8 mouse cellular contexts compared by ENCODE assay signal in genomic region chr1:132335378-132335965, GRCm38 (mm10). TPM values are rescaled to one million over a fixed set of nuclear protein-coding genes. Genes with fewer than 3 reads are reported as not detected.
A peak's percentile ranks its signal among the peaks of the same experiment; 100 is the strongest.
DNase-seq lines count a peak whose midpoint lies in the region; ATAC-seq and TF ChIP-seq lines count a peak whose summit lies in the region.

No protein-coding gene starts in this region.

- TF ChIP-seq EP300 in heart, postnatal 0 days (IDR thresholded peaks at IDR 0.05; ENCODE audit: low read depth) = no peak

- no peak overlapping the region for H3K9ac ChIP-seq in neural tube, embryonic 11.5 days (ENCODE audit: low read length)
- no peak overlapping the region for H3K9ac ChIP-seq in heart, postnatal 0 days (replicated peaks; ENCODE audit: low read depth, low read length)
- H3K9ac ChIP-seq in liver, embryonic 11.5 days (ENCODE audit: low read depth, low read length) = no peak overlapping the region

- DNase-seq in neural tube, embryonic 11.5 days (ENCODE audit: low spot score) = peak; percentile 52
- DNase-seq in neural tube, embryonic 10.5 days (ENCODE audit: extremely low spot score, low spot score) = no peak
- no peak for DNase-seq in heart, postnatal 0 days (ENCODE audit: low spot score)
- no peak for DNase-seq in liver, embryonic 11.5 days (ENCODE audit: low spot score)
- no peak for DNase-seq in frontal cortex, postnatal 36 days (ENCODE audit: low spot score in 2 of 2)
- DNase-seq in right cerebral cortex, adult 18-20 months = no peak
- DNase-seq in spleen, postnatal 4 days (ENCODE audit: low spot score in 2 of 2) = no peak

- no peaks in the 10 kb centered on the region for H3K9me3 ChIP-seq in neural tube, embryonic 11.5 days (ENCODE audit: control insufficient read depth, low read length)
- H3K9me3 ChIP-seq in heart, postnatal 0 days (replicated peaks; ENCODE audit: control insufficient read depth, low read length) = no peaks in the 10 kb centered on the region
- no peaks in the 10 kb centered on the region for H3K9me3 ChIP-seq in liver, embryonic 11.5 days (ENCODE audit: control insufficient read depth, low read length)

- H3K36me3 ChIP-seq in neural tube, embryonic 11.5 days (ENCODE audit: control insufficient read depth, insufficient read depth, low read length) = peaks cover 5% of the 10 kb centered on the region
- H3K36me3 ChIP-seq in heart, postnatal 0 days (replicated peaks; ENCODE audit: control insufficient read depth, insufficient read depth, low read length) = no peaks in the 10 kb centered on the region
- no peaks in the 10 kb centered on the region for H3K36me3 ChIP-seq in liver, embryonic 11.5 days (ENCODE audit: control insufficient read depth, insufficient read depth, low read length)

- H3K27me3 ChIP-seq in neural tube, embryonic 11.5 days (ENCODE audit: control insufficient read depth, insufficient read depth, low read length) = no peaks in the 10 kb centered on the region
- H3K27me3 ChIP-seq in heart, postnatal 0 days (ENCODE audit: control insufficient read depth, insufficient read depth, low read length) = no peaks in the 10 kb centered on the region
- H3K27me3 ChIP-seq in liver, embryonic 11.5 days (replicated peaks; ENCODE audit: control insufficient read depth, insufficient read depth, low read length) = no peaks in the 10 kb centered on the region

- H3K27ac ChIP-seq in neural tube, embryonic 11.5 days (ENCODE audit: low read depth, low read length) = peak overlapping the region; percentile 87; the same call in 1 of the 2 replicates
- H3K27ac ChIP-seq in heart, postnatal 0 days (ENCODE audit: low read depth) = peak overlapping the region; percentile 56; the same call in 1 of the 2 replicates
- H3K27ac ChIP-seq in liver, embryonic 11.5 days (ENCODE audit: low read depth, low read length) = peak overlapping the region; percentile 33; the same call in 1 of the 2 replicates

- TF ChIP-seq CTCF in heart, postnatal 0 days (IDR thresholded peaks at IDR 0.05; ENCODE audit: low read depth) = no peak

- no peak for ATAC-seq in neural tube, embryonic 11.5 days (ENCODE audit: insufficient read depth, low FRiP score, low TSS enrichment)
- peak; percentile 22; the same call in 1 of the 2 replicates for ATAC-seq in heart, postnatal 0 days (ENCODE audit: insufficient read depth, low read depth)
- no peak for ATAC-seq in liver, embryonic 11.5 days (replicated peaks; ENCODE audit: low FRiP score)
- ATAC-seq in monocyte, adult 5-6 weeks (replicated peaks; ENCODE audit: insufficient number of reproducible peaks, low FRiP score, low TSS enrichment, poor library complexity, severe bottlenecking) = no peak

- no peak overlapping the region for H3K4me2 ChIP-seq in neural tube, embryonic 11.5 days (ENCODE audit: low read depth)
- no peak overlapping the region for H3K4me2 ChIP-seq in heart, postnatal 0 days (ENCODE audit: low read depth, low read length)
- no peak overlapping the region for H3K4me2 ChIP-seq in liver, embryonic 11.5 days

- H3K4me3 ChIP-seq in neural tube, embryonic 11.5 days (ENCODE audit: low read depth, low read length) = no peak overlapping the region
- no peak overlapping the region for H3K4me3 ChIP-seq in heart, postnatal 0 days (ENCODE audit: low read depth, low read length)
- no peak overlapping the region for H3K4me3 ChIP-seq in liver, embryonic 11.5 days (ENCODE audit: low read depth, low read length)

- WGBS in neural tube, embryonic 11.5 days = 43% methylated on average over 12 of the region's 12 CpGs
- WGBS in heart, postnatal 0 days = 32% methylated on average over 12 of the region's 12 CpGs
- 67% methylated on average over 12 of the region's 12 CpGs for WGBS in liver, embryonic 11.5 days

- H3K4me1 ChIP-seq in neural tube, embryonic 11.5 days (ENCODE audit: control insufficient read depth, insufficient read depth, low read length) = peaks cover 39% of the 10 kb centered on the region
- peaks cover 46% of the 10 kb centered on the region for H3K4me1 ChIP-seq in heart, postnatal 0 days (ENCODE audit: control insufficient read depth, insufficient read depth)
- peaks cover 32% of the 10 kb centered on the region for H3K4me1 ChIP-seq in liver, embryonic 11.5 days (replicated peaks; ENCODE audit: control insufficient read depth, insufficient read depth, low read length)

RNA-seq across cellular contexts. Expression of gene Nuak2, which starts 19.5 kb away (rescaled TPM):
- polyA plus RNA-seq in neural tube, embryonic 11.5 days (2014; fragmentation: Nextera tagmentation; extraction: Ambion mirVana) = 24.4 and 25.4 TPM in 2 replicates
- 0.76 and 2.6 TPM in 2 replicates for total RNA-seq in heart, postnatal 0 days (2014; rRNA removed; ENCODE audit: low replicate concordance)
- polyA plus RNA-seq in heart, postnatal 0 days (2015; fragmentation: Nextera tagmentation; extraction: Ambion mirVana) = 2.0 and 2.2 TPM in 2 replicates
- 1.2 and 2.0 TPM in 2 replicates for polyA plus RNA-seq in liver, embryonic 11.5 days (2014; fragmentation: Nextera tagmentation; extraction: Ambion mirVana)
- total RNA-seq in monocyte, adult 5-6 weeks (2017) = 59.8 to 114 TPM (median 79.4 TPM) in 3 replicates

RNA-seq across cellular contexts. Expression of gene Klhdc8a, which starts 37.0 kb away (rescaled TPM):
- polyA plus RNA-seq in neural tube, embryonic 11.5 days (2014; fragmentation: Nextera tagmentation; extraction: Ambion mirVana) = 1.3 and 2.5 TPM in 2 replicates
- total RNA-seq in heart, postnatal 0 days (2014; rRNA removed; ENCODE audit: low replicate concordance) = 0.12 and 2.3 TPM in 2 replicates
- polyA plus RNA-seq in heart, postnatal 0 days (2015; fragmentation: Nextera tagmentation; extraction: Ambion mirVana) = 0.68 and 0.95 TPM in 2 replicates
- polyA plus RNA-seq in liver, embryonic 11.5 days (2014; fragmentation: Nextera tagmentation; extraction: Ambion mirVana) = 0.05 TPM in 1 of 2 replicates, not detected in the other
- not detected in 3 replicates for total RNA-seq in monocyte, adult 5-6 weeks (2017)

RNA-seq across cellular contexts. Expression of gene Tmcc2, which starts 55.6 kb away (rescaled TPM):
- 14.5 and 15.9 TPM in 2 replicates for polyA plus RNA-seq in neural tube, embryonic 11.5 days (2014; fragmentation: Nextera tagmentation; extraction: Ambion mirVana)
- 19.9 and 20.4 TPM in 2 replicates for total RNA-seq in heart, postnatal 0 days (2014; rRNA removed; ENCODE audit: low replicate concordance)
- polyA plus RNA-seq in heart, postnatal 0 days (2015; fragmentation: Nextera tagmentation; extraction: Ambion mirVana) = 4.6 and 6.5 TPM in 2 replicates
- 24.6 and 28.1 TPM in 2 replicates for polyA plus RNA-seq in liver, embryonic 11.5 days (2014; fragmentation: Nextera tagmentation; extraction: Ambion mirVana)
- 3.8 to 9.4 TPM (median 6.3 TPM) in 3 replicates for total RNA-seq in monocyte, adult 5-6 weeks (2017)

Comparison
In these comparisons a context has a peak if more than half of its experiments do, and no peak if none do; other contexts are left out.
1. H3K27ac ChIP-seq: peak in every context shown above with its lines; median percentile 87 in neural tube, embryonic 11.5 days; 56 in heart, postnatal 0 days; 33 in liver, embryonic 11.5 days.